Mouse (Mus musculus): ENCODE results near the gene C330007P06Rik.

GRCm38 (mm10) chrX:36826873-36827272, 47.0 kb downstream of the C330007P06Rik start:
- TF ChIP-seq GATA1 (IDR thresholded peaks at IDR 0.05; ENCODE audit: low read length): no peak
- no peak for TF ChIP-seq TAL1 (IDR thresholded peaks at IDR 0.05; ENCODE audit: low read length)
